Mouse (Mus musculus) lung, postnatal 0 days (tissue): ENCODE results near the gene Olfr632.

Experiments used
- CTCF ChIP-seq: IDR thresholded peaks from 2 replicates; pipeline ENCODE4 v1.5.1; 2016; ENCODE audit warnings: antibody characterized with exemption, mild to moderate bottlenecking
- EP300 ChIP-seq: IDR thresholded peaks from 2 replicates; pipeline ENCODE4 v1.6.1; 2016; ENCODE audit warnings: antibody characterized with exemption, mild to moderate bottlenecking, control low read depth

GRCm38 (mm10) chr7:103934264-103934663, at the start of gene Olfr632:
- TF ChIP-seq CTCF (no peak), EP300 (no peak)
